Mouse (Mus musculus): Measurements from ENCODE around the gene Ptges3l.
"Not testable (repeated sequence)": the region's sequence is repeated elsewhere in the genome, so short reads cannot be mapped to it uniquely, and the experiment has no call there.

The Ptges3l gene

DNA sequence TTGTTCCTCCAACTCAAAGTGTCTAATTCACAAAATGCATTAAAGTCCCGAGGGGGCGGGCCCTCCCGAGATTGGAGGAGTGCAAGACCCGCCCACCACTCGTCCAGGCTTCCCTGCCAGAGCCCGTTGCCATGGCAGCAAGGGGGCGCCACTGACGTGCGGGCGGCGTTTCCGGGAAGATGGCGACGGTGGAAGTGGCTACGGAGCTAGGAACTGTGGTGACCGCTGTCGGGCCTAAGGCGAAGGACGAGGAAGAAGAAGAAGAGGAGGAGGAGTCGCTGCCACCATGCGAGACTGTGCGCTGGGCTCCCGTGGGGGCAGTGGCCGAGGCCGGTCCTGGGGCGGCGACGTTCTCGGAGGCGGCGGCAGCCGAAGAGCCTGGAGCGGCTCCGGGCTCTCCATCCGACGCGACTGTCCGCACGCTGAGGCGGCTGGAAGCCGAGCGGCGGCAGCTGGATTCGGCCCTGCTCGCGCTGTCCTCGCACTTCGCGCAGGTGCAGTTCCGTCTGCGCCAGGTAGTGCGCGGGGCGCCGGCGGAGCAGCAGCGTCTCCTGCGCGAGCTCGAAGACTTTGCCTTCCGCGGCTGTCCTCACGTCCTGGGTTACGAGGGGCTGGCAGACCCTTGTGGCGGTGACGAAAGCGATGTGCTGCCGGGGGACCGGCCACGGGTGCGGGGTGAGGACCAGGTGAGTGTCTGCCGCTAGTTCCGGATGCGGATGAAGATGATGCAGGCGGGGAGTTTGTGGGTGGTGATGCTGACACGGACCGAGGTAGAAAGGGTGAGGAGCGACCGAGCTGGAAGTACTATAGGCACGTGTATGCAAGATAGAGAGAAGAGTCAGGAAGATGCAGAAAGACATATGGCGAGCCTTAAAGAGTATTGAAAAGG lies at the start of gene Ptges3l, which contains the start of gene Rundc1:
Gene Ptges3l, minus strand, starts transcription at position 409 of the 889 bp plus-strand sequence.
Gene Rundc1, plus strand, starts transcription at position 161 of the 889 bp plus-strand sequence.
- DNase-seq (ENCODE audit: low spot score in 2 of 2) = peak; percentile 98 to 99

DNA sequence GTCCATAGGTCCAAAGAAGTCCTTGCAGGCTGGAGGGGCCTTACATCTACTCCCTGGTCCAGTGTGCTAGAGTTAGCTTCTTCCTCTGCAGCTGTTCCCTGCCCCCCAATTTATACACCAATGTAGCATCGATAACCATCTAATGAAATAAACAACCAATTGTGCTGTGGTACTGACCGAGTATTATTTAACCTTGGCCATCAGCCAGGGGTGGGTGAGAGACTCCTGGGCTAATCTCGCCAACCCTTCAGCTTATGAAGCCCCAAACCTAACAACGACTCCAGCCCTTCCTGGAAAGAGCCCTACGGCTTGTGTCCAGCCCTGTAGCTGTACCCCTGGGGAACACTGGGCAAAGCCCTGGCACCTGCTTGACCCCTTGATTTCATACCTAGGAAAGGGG lies 49.2 kb upstream of the Ptges3l start:
- DNase-seq (ENCODE audit: low spot score in 2 of 2) = no peak

DNA sequence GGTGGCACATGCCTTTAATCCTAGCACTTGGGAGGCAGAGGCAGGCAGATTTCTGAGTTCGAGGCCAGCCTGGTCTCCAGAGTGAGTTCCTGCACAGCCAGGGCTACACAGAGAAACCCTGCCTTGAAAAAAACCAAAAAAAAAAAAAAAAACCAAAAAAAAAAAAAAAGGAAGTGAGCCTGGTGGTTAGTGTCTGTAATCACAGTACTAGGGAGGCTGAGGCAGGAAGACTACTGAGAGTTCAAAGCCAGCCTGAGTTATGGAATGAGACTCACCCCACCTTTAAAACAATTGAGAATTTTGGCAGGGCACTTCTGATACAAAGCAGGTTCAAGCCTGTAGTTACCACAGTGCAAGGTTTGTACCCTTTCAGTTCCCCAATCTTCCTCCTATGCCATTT lies 48.6 kb upstream of the Ptges3l start:
- DNase-seq (ENCODE audit: low spot score in 2 of 2) = not testable (repeated sequence)

DNA sequence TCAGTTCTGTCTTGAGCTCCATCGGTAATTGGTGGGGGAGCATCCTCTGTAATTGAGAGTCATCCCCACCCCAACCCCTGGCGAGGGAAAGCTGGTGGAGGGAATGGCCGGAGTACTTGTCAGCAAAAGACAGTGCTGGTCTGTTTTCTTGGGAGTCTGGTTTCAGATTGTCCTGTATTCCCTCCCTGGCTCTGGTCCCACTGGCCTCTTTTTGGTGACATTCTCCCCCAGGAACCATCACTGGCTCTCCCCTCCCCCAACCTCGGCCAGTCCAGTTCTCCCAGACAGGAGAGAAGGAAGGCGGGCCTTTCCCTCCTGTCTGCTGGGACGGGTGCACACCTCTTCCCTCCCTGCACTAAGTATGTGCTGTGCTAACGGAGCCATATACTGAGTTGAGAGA lies 47.2 kb upstream of the Ptges3l start:
- no peak for DNase-seq (ENCODE audit: low spot score in 2 of 2)

DNA sequence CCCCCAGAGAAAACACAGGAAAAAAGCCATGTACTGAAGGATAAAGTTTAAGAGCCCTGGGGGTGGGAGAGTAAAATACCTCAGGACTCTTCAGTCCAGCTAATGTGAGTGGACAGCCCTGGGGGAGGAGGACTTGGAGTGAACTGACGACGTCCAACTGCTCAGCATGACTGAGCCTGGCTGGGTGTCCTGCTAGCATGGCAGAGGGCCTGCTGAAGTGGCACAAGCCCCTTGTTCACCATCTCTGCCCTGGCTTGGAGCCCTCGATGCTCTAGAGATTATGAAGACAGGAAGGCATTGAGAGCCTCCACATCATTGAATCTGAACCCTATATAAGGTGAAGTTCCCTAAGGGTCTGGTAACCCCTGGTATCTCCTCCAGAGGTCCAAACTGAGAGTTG lies 46.8 kb upstream of the Ptges3l start:
- DNase-seq (ENCODE audit: low spot score in 2 of 2) = no peak

DNA sequence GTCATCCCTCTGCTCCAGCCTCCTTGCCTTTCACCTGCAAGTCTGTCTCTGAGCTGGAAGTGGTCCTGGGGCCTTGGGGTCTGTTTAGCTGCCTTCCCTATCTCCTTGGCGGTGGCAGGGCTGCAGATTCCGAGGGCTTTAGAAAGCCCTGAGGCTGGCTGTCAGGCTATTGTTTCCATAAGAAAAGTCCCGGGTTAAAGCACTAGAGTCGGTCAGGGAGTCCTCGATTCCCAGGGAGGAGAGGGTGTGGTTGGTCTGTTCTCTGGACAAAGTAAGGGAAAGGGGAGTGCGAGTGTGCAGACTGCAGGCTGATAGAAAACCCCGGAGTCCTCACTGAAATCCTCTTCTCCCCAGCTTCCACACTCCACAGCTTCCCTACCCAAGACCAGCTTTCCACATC lies 45.1 kb upstream of the Ptges3l start:
- DNase-seq (ENCODE audit: low spot score in 2 of 2) = no peak

DNA sequence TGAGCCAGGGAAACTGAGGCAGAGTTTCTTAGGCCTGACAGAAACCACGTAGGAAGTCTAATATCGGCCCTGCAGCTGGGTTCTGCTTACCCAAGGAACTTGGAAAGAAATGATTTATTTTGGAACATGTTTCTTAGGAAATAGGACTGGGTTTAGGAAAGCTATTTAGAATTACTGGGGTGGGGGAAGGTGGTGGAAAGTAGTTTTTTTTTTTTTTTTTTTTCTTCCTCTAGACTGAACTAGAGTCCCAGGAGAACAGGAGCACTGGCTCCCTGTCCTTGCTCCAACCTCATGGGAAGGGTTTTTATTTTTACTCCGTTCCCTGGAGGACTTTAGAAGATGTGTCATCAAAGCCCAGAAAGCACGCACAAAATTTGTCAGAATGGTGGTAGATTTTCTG lies 44.0 kb upstream of the Ptges3l start:
- DNase-seq (ENCODE audit: low spot score in 2 of 2) = no peak

DNA sequence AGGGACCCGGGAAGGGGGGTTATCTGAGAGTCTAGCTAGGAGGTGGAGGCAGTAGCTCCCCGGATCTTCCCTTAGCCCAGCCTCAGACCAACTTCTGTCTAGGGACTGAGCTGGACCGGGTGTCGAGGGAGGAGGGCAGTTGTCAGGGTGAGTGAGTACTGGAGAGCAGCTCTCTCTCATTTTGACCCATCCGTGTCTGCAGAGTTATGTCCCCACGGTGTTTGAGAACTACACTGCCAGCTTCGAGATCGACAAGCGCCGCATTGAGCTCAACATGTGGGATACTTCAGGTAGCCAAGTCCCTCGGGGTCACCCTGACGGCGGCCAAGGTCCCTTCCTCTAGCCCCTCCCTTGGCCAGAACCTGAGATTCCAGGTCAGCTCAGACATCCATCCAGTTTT lies 43.6 kb upstream of the Ptges3l start:
- no peak for DNase-seq (ENCODE audit: low spot score in 2 of 2)

DNA sequence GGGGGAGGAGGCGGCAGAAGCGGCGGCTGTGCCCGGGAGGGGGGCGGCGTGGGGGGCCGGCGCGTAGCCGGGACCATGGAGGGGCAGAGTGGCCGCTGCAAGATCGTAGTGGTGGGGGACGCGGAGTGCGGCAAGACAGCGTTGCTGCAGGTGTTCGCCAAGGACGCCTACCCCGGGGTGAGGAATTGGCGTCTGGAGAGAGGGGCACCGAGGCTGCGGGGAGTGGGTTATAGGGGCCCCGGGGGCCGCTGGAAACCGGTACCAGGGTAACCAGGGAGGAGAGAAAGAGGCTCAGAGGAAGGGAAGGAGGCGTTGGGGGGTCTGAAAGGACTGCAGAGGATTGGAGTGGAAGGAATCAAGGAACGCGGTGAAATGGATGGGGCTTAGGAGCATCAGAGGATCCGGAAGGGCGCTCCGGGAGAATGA lies 43.1 kb upstream of the Ptges3l start:
- DNase-seq (ENCODE audit: low spot score in 2 of 2) = peak in 1 of 2 experiments; percentile 20

DNA sequence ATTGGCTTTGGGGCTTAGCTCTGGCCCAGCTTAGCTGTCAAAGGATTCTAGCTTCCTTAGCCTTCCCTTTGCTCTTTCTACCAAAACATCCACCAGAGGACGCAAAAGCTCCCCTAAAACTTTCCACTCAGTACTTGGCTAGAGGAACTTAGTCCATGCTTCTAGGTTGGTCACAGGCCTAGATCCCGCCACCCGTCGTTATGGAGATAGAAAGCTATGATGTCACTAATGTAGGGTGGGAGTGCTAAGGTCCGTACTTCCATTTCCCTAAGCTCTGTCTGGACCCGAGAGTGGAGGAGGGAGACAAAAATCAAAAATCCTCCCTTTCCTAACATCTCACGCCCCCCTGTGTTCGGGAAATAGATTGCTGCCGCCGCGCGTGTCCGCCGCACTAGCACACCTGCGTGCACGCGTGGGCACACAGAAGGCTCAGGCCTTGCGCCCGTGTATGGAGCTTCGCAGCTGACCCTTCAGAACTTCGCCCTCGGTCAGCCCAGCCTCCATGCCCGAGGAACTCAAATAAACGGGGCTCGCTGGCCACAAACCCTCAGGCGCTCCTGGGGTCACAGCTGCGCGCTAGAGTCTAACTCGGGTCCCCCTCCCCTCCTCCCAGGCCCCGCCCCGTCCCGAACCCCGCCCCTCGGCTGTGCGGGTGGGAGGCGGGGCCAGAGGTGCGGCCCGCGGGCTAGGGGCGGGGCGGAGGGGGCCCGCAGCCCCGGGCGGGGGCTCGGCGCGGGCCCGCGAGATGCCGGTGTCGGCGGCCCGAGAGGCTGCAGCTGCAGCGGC lies 42.5 kb upstream of the Ptges3l start:
- DNase-seq (ENCODE audit: low spot score in 2 of 2) = peak; percentile 70 to 75

DNA sequence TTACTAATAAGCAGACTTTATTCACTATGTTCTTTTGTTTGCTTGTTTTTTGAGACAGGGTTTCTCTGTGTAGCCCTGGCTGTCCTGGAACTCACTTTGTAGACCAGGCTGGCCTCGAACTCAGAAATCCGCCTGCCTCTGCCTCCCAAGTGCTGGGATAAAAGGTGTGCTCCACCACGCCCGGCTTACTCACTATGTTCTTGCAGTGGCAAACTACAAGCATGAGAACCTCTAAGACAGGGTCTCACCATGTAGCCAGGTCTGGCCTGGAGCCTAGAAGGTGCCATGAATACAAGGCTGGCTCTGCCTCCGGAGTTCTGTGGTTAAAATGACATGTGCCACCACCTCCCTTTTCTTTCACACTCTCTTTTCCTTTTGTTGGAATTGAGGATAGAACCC lies 41.4 kb upstream of the Ptges3l start:
- not testable (repeated sequence) for DNase-seq (ENCODE audit: low spot score in 2 of 2)

DNA sequence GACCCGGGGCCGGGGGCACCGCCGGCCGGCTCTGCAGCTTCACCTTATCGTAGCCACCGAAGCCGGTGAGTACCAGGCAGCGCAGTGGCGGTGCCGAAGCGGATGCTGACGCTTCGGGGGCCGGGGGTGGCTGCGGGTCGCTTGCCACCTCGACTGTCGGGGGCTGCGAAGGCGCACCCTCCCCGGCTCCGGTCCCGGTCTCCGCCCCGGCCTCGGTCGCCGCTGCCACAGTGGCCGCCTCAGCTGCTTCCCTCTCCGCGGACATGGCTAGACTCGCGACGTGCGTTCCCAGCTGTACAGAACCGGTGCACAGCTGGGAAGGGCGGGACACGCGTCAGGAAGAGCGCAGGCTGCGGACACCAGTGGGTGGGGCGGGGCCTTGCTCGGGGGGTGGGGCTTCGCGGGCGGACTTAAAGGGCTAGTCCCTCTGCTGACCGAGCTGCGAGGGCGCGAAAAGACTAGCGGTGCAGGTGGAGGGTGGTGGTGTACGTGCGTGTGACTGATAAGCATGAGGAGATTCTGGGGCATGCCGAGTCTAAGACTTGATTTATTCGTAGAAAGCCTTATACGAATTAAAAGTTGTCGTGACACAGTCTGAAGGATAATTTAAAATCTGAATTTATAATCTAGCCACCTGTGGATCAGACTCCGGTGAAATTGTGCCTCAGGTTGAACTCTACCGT lies 40.9 kb upstream of the Ptges3l start, which contains the start of gene Vat1:
Gene Vat1, minus strand, starts transcription at position 362 of the 683 bp plus-strand sequence.
- DNase-seq (ENCODE audit: low spot score in 2 of 2) = peak; percentile 48 to 59

DNA sequence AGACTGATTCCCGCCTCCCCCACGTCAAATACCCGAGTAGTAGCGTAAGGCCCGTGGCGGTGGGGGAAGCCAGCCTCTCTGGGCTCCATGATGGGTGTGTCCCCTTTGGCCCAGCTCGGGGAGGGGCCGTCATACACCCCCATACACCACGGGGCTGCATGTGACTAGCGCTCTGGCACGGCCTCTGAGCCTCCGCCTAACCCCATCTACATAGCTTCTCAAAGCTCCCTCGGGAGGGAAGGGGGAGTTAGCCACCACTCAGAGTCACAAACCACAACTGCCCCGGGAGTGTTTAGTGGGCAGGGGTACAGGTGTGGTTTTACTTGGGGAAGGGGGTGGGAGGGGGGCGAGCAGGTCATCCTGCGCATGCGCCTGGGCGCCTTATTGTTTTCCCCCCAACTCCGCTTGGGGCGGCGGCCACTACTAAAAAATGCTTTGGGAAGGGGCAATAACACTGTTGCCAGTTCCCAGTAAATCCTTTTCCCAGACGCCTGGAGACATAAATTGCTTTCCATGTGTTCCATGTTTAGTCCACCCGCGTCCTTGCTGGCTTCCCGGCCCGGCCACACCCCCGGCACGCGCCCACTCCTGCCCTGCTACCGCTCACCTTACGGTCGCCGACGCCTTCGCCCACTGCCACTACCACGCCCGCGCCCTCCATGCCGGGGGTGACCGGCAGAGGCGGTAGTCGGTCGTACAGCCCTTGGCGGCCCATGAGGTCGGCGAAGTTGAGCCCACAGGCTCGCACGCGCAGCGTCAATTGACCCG lies 40.2 kb upstream of the Ptges3l start:
- DNase-seq (ENCODE audit: low spot score in 2 of 2) = no peak

DNA sequence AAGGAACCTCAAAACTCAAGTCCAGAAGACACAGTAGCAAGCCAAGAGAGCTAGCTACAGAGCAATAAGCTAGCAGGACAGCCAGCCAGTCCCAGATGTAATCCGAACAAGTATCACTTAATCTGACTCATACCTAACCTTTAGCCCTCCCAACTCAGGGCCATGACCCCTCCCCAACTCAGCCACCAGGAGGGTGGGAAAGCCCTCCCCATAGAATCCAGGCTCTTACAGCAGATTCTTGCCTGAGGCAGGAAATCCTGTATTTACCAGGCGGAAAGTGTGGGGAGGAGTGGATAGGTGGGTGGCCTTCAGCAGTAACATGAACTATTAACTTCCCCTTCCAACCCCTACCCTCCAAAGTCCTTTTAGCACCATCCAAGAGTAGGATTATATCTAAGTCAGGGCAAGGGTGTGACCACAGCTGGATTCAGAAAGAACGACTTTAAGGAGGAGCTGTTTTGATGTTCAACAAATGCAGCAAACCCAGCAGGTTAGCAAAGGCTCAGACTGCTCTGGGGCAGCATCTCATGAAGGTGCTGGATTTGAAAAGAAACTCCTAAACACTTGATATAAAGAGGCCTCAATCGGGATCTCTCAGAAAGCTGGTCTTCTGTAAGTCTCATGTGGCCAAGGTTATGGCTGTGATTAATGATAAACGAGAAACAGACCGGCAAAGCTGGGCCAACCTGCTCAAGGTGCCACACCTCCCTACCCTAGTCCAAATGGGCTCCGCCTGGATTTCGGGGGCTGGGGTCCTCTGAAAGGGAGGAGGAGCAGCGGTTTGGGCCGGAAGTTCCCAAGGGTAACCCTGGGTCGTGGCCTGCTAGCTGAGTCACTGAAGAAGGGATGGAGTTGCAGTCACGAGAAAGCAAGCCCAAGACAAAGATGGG lies 39.3 kb upstream of the Ptges3l start, which contains the start of gene Rnd2:
Gene Rnd2, plus strand, starts transcription at position 789 of the 890 bp plus-strand sequence.
- no peak for DNase-seq (ENCODE audit: low spot score in 2 of 2)

DNA sequence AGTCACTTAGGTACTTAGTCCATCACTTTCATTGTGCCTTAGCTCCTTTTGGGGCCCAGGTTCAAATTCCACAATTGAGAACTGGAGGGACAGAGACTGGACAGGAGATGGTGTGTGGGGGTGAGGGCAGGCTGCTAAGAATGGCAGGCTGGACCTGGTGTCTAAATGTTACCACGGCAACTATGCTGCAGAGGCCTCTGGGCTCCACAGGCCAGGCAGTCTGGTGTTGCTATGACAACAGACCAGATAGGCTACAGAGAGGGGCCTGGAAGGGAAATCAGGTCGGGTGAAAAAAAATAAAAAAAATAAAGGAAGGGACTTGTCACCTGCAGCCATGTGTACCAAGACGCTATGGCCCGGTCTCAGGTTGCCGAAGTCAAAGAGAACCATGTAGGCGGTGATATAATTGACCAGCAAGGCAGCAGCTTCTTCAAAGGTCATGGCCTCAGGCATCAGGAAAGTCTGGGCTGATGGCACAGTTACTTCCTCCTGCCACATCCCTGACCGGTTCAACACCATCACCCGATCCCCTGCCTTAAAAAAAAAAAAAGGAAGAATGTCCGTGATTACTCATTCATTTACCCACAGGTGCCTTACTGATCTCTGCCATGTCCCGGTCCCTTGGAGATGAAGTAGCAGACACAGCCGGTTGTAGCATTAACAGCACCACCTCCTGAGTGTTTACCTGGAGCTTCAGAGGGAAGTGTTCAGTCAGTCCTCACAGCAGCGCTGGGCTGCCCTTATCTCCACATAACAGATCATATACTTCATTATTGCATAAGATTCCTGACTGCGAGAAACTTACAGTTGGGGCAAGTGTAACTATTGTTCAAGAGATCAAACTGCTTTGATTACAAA lies 37.7 kb upstream of the Ptges3l start:
- no peak for DNase-seq (ENCODE audit: low spot score in 2 of 2)

DNA sequence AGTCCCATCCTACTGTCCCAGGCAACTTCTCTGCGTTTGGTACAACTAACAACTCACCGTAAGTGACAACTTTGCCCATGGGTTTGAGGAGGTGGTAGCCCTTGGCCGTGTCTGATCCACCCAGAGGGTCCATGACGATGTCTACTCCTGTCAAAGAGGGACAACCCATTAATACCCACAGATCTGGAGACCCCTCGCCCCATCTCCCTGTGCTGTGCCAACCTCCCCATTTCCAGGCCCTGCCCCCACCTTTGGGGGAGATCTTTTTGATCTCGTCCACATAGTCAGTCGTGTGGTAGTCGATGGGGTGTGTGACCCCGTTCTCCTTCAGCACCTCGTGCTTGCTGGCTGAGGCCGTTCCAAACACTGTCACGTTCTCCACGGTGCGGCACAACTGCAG lies 37.0 kb upstream of the Ptges3l start:
- DNase-seq (ENCODE audit: low spot score in 2 of 2) = no peak

DNA sequence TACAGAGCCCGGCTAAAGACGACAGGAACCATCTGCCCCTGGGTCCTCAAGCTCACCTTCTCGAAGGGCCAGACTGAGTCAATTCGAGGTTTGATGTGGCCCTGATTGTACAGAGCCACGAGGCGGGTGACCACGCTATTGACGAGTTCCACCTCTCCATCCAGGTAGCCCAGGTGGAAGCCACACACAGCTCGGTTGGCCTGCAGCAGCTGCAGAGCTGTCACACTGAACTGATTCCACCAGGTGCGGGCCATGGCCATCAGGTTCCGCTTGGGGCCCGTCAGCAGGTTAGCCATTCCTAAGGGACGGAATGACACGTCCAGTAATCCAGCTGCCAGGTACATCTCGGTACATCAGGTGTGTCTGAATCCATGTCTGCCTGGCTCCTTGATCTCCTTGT lies 35.2 kb upstream of the Ptges3l start:
- no peak for DNase-seq (ENCODE audit: low spot score in 2 of 2)

DNA sequence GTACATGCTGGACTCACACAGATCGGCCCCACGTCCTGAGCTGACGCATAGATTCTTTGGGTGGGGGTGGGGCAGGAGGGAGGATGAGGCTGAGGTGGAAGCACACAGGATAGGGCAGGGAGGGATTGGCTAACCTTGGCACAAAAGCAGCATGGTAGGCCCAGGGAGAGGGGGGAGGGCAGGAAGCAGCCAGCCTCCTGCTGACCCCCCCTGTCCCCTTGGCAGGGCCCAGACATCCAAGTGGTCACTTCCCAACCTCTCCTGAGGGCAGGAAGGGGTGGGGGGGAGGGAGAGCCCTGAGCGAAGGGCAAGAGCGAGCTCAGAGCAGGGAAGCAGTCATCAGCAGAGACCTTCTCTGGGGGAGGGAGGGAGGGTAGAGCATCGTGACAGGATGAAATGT lies 34.6 kb upstream of the Ptges3l start:
- DNase-seq (ENCODE audit: low spot score in 2 of 2) = no peak

DNA sequence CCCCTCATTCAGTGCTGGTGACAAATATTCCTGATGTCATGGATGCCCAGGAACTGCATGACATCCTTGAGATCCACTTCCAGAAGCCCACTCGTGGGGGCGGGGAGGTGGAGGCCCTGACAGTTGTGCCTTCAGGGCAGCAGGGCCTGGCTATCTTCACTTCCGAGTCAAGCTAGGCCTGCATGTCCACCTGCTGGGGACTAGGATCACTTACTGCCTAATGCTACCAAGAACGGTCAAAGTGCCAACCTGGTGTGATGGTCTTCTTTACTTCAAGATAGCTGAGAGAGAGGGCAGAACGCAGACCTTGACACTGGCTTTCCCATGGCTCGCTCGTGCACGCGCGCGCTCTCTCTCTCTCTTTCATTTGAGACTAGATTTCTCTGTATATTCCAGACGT lies 33.1 kb upstream of the Ptges3l start:
- DNase-seq (ENCODE audit: low spot score in 2 of 2) = no peak

Measured in right cerebral cortex, adult 2 months (tissue).